Mouse (Mus musculus) liver, embryonic 14.5 days (tissue): ENCODE measurements around the gene Csnk2a1. TPM values are rescaled to one million over a fixed set of nuclear protein-coding genes. Genes with fewer than 3 reads are reported as not detected.

Experiments used
- ATAC-seq: fragments of 200-750 bp; cut with Nextera tagmentation; 2 replicates; pipeline ENCODE4 v1.8.0; 2017; ENCODE audit warnings: moderate number of reproducible peaks, mild to moderate bottlenecking, moderate library complexity; ENCODE audit not compliant: insufficient read depth
- DNase-seq, 3 experiments: peaks; one replicate each; pipeline ENCODE4 v3.0.0-alpha.2; 2012 to 2013; ENCODE audit warnings: low read depth in 3 of 3, low spot score in 3 of 3
- H3K27ac ChIP-seq: fragments of 300-500 bp; sonication (generic); 2 replicates; pipeline ENCODE4 v1.5.1; 2014; ENCODE audit warnings: moderate library complexity, mild to moderate bottlenecking, control low read depth, inconsistent platforms
- H3K27me3 ChIP-seq: fragments of 300-500 bp; sonication (generic); 2 replicates; pipeline ENCODE4 v1.6.1; 2014; ENCODE audit warnings: mild to moderate bottlenecking, low read length, moderate library complexity; ENCODE audit not compliant: control insufficient read depth, insufficient read depth
- H3K36me3 ChIP-seq: fragments of 300-500 bp; sonication (generic); replicated peaks from 2 replicates; pipeline ENCODE4 v1.6.1; 2014; ENCODE audit warnings: low read depth; ENCODE audit not compliant: control insufficient read depth, insufficient read depth
- H3K4me1 ChIP-seq, 2 experiments: fragments of 200-500 bp in 1 of 2; fragments of 300-500 bp in 1 of 2; sonication (generic) in 1 of 2; replicated peaks; 2 replicates each; pipeline ENCODE4 v1.6.1; 2012 to 2014; ENCODE audit warnings: antibody characterized with exemption in 1 of 2, inconsistent platforms in 1 of 2, low read length in 1 of 2; ENCODE audit not compliant: control insufficient read depth in 2 of 2, insufficient read depth in 2 of 2
- H3K4me2 ChIP-seq: fragments of 300-500 bp; sonication (generic); 2 replicates; pipeline ENCODE4 v1.6.1; 2014; ENCODE audit warnings: low read depth, mild to moderate bottlenecking, control low read depth, moderate library complexity
- H3K4me3 ChIP-seq, 2 experiments: fragments of 200-500 bp in 1 of 2; fragments of 300-500 bp in 1 of 2; sonication (generic) in 1 of 2; 2 replicates each; pipeline ENCODE4 v1.5.1; 2012 to 2014; ENCODE audit warnings: low read depth in 2 of 2, low read length in 2 of 2, mild to moderate bottlenecking in 2 of 2, control low read depth in 1 of 2, inconsistent platforms in 1 of 2, moderate library complexity in 1 of 2; ENCODE audit not compliant: insufficient read depth in 1 of 2
- H3K9ac ChIP-seq: fragments of 300-500 bp; sonication (generic); replicated peaks from 2 replicates; pipeline ENCODE4 v1.6.1; 2014; ENCODE audit warnings: mild to moderate bottlenecking, control low read depth, moderate library complexity
- H3K9me3 ChIP-seq: fragments of 300-500 bp; sonication (generic); 2 replicates; pipeline ENCODE4 v1.6.1; 2016; ENCODE audit warnings: low read length, mixed read lengths; ENCODE audit not compliant: control insufficient read depth
- CTCF ChIP-seq: IDR thresholded peaks from 2 replicates; pipeline ENCODE4 v1.5.1; 2016; ENCODE audit warnings: antibody characterized with exemption, low read depth, control low read depth
- EP300 ChIP-seq: IDR thresholded peaks from 2 replicates; pipeline ENCODE4 v1.6.1; 2016; ENCODE audit warnings: antibody characterized with exemption, low read depth
- WGBS: fragments of 180-500 bp; shearing (Covaris S2); extraction: QIAGEN DNeasy Blood & Tissue Kit; methylation state at CpG from one replicate; pipeline ENCODE4 v1.1.7; 2014; ENCODE audit not compliant: insufficient replicate concordance; 5-methylcytosine and 5-hydroxymethylcytosine counted together
- polyA plus RNA-seq, 2 experiments: library from polyadenylated mRNA; depleted of rRNA in 1 of 2; stranded (reverse) in 1 of 2; unstranded in 1 of 2; fragments of >200 nt; fragmentation: Nextera tagmentation in 1 of 2; extraction: Ambion mirVana in 1 of 2; gene quantifications; 2 replicates each; pipeline versions ENCODE4 v1.2.1 to v1.2.3; 2012 to 2014

The Csnk2a1 gene
- polyA plus RNA-seq, 2 experiments = 22.7 to 43.2 TPM

DNA sequence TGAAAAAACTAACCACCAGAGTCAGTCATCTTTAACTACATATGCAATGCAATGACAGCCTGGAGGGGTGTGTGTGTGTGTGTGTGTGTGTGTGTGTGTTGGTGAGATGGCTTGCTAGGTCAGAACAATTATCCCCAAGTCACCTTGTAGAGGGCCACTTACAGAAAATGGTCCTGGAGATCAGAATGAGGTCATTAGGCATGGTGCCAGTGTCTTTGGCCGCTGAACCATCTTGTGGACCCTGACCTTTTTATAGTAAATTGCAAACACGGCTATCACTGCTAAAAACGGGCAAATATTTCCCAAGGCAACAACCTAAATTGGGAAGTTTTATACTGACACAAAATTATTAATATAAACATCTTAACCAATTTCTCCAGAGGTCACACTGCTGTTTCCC, 14.8 kb upstream of the Csnk2a1 start:
- H3K4me2 ChIP-seq = no peak overlapping the region
- no peaks in the 10 kb centered on the region for H3K27me3 ChIP-seq
- H3K27ac ChIP-seq = no peak overlapping the region
- ATAC-seq (no peak), DNase-seq (no peak)
- no peaks in the 10 kb centered on the region for H3K4me1 ChIP-seq
- no peak overlapping the region for H3K4me3 ChIP-seq
- no peak for TF ChIP-seq EP300
- no peak for TF ChIP-seq CTCF
- H3K9ac ChIP-seq = no peak overlapping the region
- H3K9me3 ChIP-seq = no peaks in the 10 kb centered on the region
- WGBS = 64% methylated on average over 3 of the region's 3 CpGs
- no peaks in the 10 kb centered on the region for H3K36me3 ChIP-seq

DNA sequence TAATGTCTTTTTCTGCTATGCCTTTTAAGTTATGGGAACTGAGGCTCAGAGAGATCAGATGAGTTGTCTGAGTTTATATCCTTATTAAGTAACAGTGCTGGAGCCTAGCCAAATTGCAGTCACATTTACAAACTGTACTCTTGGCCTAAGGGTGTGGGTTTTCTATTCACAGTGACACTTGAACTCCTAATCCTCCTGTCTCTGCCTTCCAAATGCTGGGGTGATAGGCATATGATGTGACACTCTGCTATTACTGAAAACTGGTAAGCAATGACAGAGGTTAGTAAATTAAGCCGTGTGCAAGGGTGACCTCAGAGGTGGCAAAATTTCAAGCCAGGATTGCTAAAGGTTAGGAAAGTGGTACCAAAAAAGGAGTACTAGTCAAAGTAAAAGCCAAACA, 9.7 kb upstream of the Csnk2a1 start:
- WGBS = 51% methylated on average over 1 of the region's 1 CpGs
- H3K4me1 ChIP-seq = no peaks in the 10 kb centered on the region

DNA sequence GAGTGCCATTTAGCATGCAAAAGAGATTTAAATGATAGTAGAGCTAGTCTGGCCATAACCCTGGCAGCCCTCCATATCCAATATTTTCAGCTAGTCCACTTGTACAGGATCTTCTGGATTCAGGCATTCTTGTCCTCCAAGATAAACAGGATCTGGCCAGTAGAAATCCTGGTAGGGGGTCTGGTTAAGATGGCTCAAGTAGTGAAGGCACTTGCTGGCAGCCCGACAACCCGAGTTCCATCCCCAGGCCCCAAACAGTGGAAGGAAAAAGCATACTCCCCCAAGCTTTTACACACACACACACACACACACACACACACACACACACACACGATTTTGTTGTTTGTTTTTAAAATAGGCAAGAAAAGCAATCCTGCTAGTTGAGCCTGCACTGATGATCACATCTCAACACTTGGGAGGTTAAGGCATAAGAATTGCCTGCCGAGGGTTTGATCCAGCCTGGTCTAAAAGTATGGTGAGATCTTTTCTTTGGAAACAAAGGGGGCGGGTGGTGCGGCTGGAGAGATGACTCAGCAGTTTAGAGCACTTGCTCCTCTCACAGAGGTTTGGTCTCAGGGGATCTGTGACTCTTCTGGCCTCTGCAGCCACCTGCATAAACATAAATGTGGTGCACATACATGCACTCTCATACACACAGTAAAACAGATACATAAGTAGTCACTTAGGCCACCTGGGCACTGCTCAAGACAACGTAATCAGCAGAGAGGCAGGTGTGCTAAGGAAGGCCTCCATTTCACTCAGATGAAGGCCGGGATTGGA, 2.9 kb upstream of the Csnk2a1 start:
- Histone ChIP-seq H3K4me1 (peaks cover 11 to 18% of the 10 kb centered on the region in 2 experiments), H3K27me3 (no peaks in the 10 kb centered on the region), H3K9ac (0 out of 2 replicates have a peak overlapping the region, but pooled peaks have one; percentile 27), H3K27ac (no peak overlapping the region), H3K9me3 (no peaks in the 10 kb centered on the region), H3K36me3 (no peaks in the 10 kb centered on the region), H3K4me2 (no peak overlapping the region), H3K4me3 (no peak overlapping the region)
- TF ChIP-seq CTCF = no peak
- ATAC-seq (no peak), DNase-seq (peak; percentile 12 to 25 (median 23))
- 47% methylated on average over 8 of the region's 8 CpGs for WGBS

More for the DNA sequence above, 9.7 kb upstream of the Csnk2a1 start:
- no peak overlapping the region for H3K4me2 ChIP-seq
- H3K36me3 ChIP-seq = no peaks in the 10 kb centered on the region
- ATAC-seq (no peak), DNase-seq (no peak)
- no peaks in the 10 kb centered on the region for H3K27me3 ChIP-seq
- H3K27ac ChIP-seq = no peak overlapping the region
- no peak overlapping the region for H3K9ac ChIP-seq
- H3K4me3 ChIP-seq = no peak overlapping the region
- no peaks in the 10 kb centered on the region for H3K9me3 ChIP-seq
- TF ChIP-seq CTCF (no peak), EP300 (no peak)

DNA sequence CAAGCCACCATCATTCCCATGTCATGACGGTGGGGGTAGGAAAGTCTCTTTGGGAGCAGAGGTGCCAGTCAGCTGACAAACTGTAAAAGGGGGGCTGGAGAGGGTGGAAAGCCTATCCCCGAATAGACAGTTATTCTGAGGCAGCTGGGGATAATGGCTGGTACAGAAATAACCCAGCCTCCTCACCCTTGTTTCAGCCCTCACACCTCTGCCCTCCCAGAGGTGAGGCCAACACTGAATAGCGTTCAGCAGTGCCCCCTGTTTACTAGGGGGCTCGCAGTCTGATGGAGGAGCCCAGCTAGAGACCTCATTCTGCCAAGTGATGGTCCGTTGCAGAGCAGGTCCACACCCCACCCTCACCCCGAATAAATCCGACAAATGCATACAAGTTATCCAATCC, 1.1 kb upstream of the Csnk2a1 start:
- Histone ChIP-seq H3K4me3 (peak overlapping the region in 1 of 2 experiments; percentile 99; a peak in 2 of 4 replicates), H3K9me3 (no peaks in the 10 kb centered on the region), H3K4me2 (peak overlapping the region; percentile 79), H3K27ac (no peak overlapping the region), H3K27me3 (no peaks in the 10 kb centered on the region), H3K9ac (peak overlapping the region; percentile 56), H3K4me1 (peaks cover 11 to 21% of the 10 kb centered on the region in 2 experiments), H3K36me3 (no peaks in the 10 kb centered on the region)
- WGBS = 80% methylated on average over 7 of the region's 7 CpGs
- no peak for TF ChIP-seq EP300
- no peak for TF ChIP-seq CTCF
- no peak for ATAC-seq
- DNase-seq = no peak

DNA sequence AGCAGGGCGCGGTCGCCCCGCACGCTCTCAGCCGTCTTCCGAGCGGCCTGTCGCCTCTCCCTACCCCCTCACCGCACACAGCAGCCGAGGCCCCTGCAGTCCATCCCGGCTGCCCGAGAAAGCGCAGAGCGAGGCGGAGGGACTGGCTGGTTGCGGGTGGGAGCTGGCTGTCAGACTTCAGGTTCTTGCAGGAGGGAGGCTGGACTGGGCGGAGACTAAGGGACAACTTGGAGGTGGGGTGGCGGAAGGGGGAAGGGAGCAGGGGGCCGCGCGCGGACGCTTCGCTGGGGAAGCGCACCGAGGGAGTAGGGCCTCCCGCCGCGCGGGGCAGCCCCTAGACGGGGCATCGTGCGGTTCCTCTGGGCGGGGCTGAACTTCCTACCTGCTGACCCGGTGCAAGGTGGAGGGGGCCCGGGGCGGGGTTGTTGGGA, 427 bp downstream of the Csnk2a1 start:
- H3K4me3 ChIP-seq = peak overlapping the region; percentile 94 to 99
- no peaks in the 10 kb centered on the region for H3K27me3 ChIP-seq
- ATAC-seq (peak; percentile 72), DNase-seq (peak; percentile 38 to 50 (median 38))
- no peaks in the 10 kb centered on the region for H3K9me3 ChIP-seq
- WGBS = 0% methylated on average over 38 of the region's 38 CpGs
- H3K4me1 ChIP-seq = peaks cover 11 to 21% of the 10 kb centered on the region in 2 experiments
- no peaks in the 10 kb centered on the region for H3K36me3 ChIP-seq
- H3K27ac ChIP-seq = peak overlapping the region; percentile 88
- peak overlapping the region; percentile 97 for H3K9ac ChIP-seq
- no peak for TF ChIP-seq CTCF
- peak overlapping the region; percentile 79 for H3K4me2 ChIP-seq
